Comparison of ENCODE assay signal across 10 mouse cellular contexts in the genomic region with DNA sequence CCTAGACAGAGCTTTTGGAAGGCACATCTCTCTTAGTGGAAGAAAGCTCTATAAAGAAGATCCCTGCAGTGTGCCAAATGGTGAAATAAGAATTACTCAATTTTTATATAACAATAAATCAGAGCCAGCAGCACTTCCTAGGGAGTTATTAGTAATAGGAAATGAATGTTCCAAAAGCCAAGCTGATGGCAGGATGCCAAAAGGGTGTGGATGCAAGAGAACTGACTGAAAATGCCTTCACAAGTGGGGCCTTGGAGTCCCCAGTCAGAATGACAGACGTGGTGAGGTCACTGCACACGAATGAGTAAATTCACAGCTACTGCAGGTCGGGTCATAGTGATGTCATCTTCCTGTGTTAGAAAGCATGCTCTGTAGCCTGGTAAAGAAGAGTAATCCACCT. TPM values are rescaled to one million over a fixed set of nuclear protein-coding genes. Genes with fewer than 3 reads are reported as not detected.
DNase-seq lines count a peak whose midpoint lies in the region; ATAC-seq and TF ChIP-seq lines count a peak whose summit lies in the region.
"Had no signal": no experiment of that assay in that cellular context is flagged by ENCODE, and none has a peak within 500 bp of the region (broad histone marks: within the 10 kb centered on the region; RNA-seq: fewer than 3 reads in every experiment).

No protein-coding gene starts in this region.

- peak; percentile 86 for ATAC-seq in limb, embryonic 15.5 days (ENCODE audit: insufficient number of reproducible peaks, low FRiP score, low TSS enrichment, low read depth)
- ATAC-seq in stomach, postnatal 0 days (ENCODE audit: low FRiP score, low TSS enrichment) = peak; percentile 92
- no peak for ATAC-seq in monocyte, adult 5-6 weeks (replicated peaks; ENCODE audit: insufficient number of reproducible peaks, low FRiP score, low TSS enrichment, poor library complexity, severe bottlenecking)

- WGBS in limb, embryonic 15.5 days = 12% methylated on average over 3 of the region's 3 CpGs
- 14% methylated on average over 3 of the region's 3 CpGs for WGBS in stomach, postnatal 0 days

- no peak overlapping the region for H3K4me3 ChIP-seq in gastrocnemius, adult 2 months
- H3K4me3 ChIP-seq in limb, embryonic 15.5 days = no peak overlapping the region
- H3K4me3 ChIP-seq in stomach, postnatal 0 days (ENCODE audit: low read depth, low read length) = no peak overlapping the region
- H3K4me3 ChIP-seq: left cerebral cortex, adult 2 months had no signal

- TF ChIP-seq EP300 in stomach, postnatal 0 days (optimal IDR thresholded peaks at IDR 0.05) = peak; percentile 41

- peak overlapping the region; percentile 50 for H3K27ac ChIP-seq in gastrocnemius, adult 2 months
- peak overlapping the region; percentile 43; the same call in 1 of the 2 replicates for H3K27ac ChIP-seq in limb, embryonic 15.5 days
- H3K27ac ChIP-seq in stomach, postnatal 0 days (replicated peaks) = no peak overlapping the region; the same call in 1 of the 2 replicates
- H3K27ac ChIP-seq: left cerebral cortex, adult 2 months had no signal

- 0 out of 2 replicates have a peak, but pooled peaks cover 7% of the 10 kb centered on the region for H3K4me1 ChIP-seq in limb, embryonic 15.5 days
- H3K4me1 ChIP-seq in stomach, postnatal 0 days (replicated peaks; ENCODE audit: control insufficient read depth, insufficient read depth) = no peaks in the 10 kb centered on the region

- no peaks in the 10 kb centered on the region for H3K27me3 ChIP-seq in limb, embryonic 15.5 days
- no peaks in the 10 kb centered on the region for H3K27me3 ChIP-seq in stomach, postnatal 0 days (ENCODE audit: control insufficient read depth, insufficient read depth, low read length)

- intact Hi-C loops in gastrocnemius, adult 2 months (cut with DNase I) = no loop called here

- no peak for TF ChIP-seq CTCF in gastrocnemius, adult 2 months (IDR thresholded peaks at IDR 0.05)
- TF ChIP-seq CTCF in stomach, postnatal 0 days (IDR thresholded peaks at IDR 0.05; ENCODE audit: low read depth) = no peak

- no peaks in the 10 kb centered on the region for H3K9me3 ChIP-seq in limb, embryonic 15.5 days
- no peaks in the 10 kb centered on the region for H3K9me3 ChIP-seq in stomach, postnatal 0 days (ENCODE audit: control insufficient read depth, low read length)

- H3K4me2 ChIP-seq in limb, embryonic 15.5 days = no peak overlapping the region
- H3K4me2 ChIP-seq in stomach, postnatal 0 days (replicated peaks; ENCODE audit: low read depth) = no peak overlapping the region

- H3K9ac ChIP-seq in limb, embryonic 15.5 days = no peak overlapping the region
- no peak overlapping the region for H3K9ac ChIP-seq in stomach, postnatal 0 days (ENCODE audit: low read length)

- peak; percentile 10 to 35 for DNase-seq in spleen, postnatal 36 days (ENCODE audit: low spot score in 2 of 2)
- DNase-seq in spleen, postnatal 14 days (ENCODE audit: low spot score in 2 of 2) = no peak
- peak; percentile 89 for DNase-seq in gastrocnemius, adult 2 months
- peak; percentile 83 for DNase-seq in kidney, adult 11 months
- peak; percentile 83 for DNase-seq in stomach, postnatal 0 days (ENCODE audit: low spot score)
- DNase-seq in thymus, postnatal 36 days = no peak

- H3K36me3 ChIP-seq in limb, embryonic 15.5 days = no peaks in the 10 kb centered on the region
- no peaks in the 10 kb centered on the region for H3K36me3 ChIP-seq in stomach, postnatal 0 days (ENCODE audit: control insufficient read depth, insufficient read depth, low read length)

RNA-seq across cellular contexts. Expression of a gene that starts 25.7 kb away (rescaled TPM):
- total RNA-seq in gastrocnemius, adult 2 months (2021) = not detected
- polyA plus RNA-seq in limb, embryonic 15.5 days (2015; fragmentation: Nextera tagmentation; extraction: Ambion mirVana) = not detected in 2 replicates
- polyA plus RNA-seq in stomach, postnatal 0 days (2015; fragmentation: Nextera tagmentation; extraction: Ambion mirVana) = 0.07 TPM in 1 of 2 replicates, not detected in the other
- total RNA-seq in monocyte, adult 5-6 weeks (2017) = not detected in 3 replicates
- total RNA-seq: left cerebral cortex, adult 2 months had no signal
- polyA plus RNA-seq: small intestine, adult 2 months had no signal

RNA-seq across cellular contexts. Expression of a gene that starts 55.7 kb away (rescaled TPM):
- 1 to 10 TPM; 3.6 to 8.6 TPM for total RNA-seq in gastrocnemius, adult 2 months (2021)
- 26.2 and 29.0 TPM in 2 replicates for polyA plus RNA-seq in limb, embryonic 15.5 days (2015; fragmentation: Nextera tagmentation; extraction: Ambion mirVana)
- polyA plus RNA-seq in stomach, postnatal 0 days (2015; fragmentation: Nextera tagmentation; extraction: Ambion mirVana) = 13.8 and 14.4 TPM in 2 replicates
- 1.7 to 4.9 TPM (median 2.8 TPM) in 3 replicates for total RNA-seq in monocyte, adult 5-6 weeks (2017)

Comparison
In these comparisons a context has a peak if more than half of its experiments do, and no peak if none do; other contexts are left out.
1. DNase-seq: peak in spleen, postnatal 36 days (2 of 2), gastrocnemius, adult 2 months (single experiment), kidney, adult 11 months (single experiment) and stomach, postnatal 0 days (single experiment); none in spleen, postnatal 14 days (0 of 2) and thymus, postnatal 36 days (0 of 2).